Mouse (Mus musculus) Patski (cell line): ENCODE results near the gene Nr1h4. TPM values are rescaled to one million over a fixed set of nuclear protein-coding genes. Genes with fewer than 3 reads are reported as not detected.

Experiments
- ATAC-seq: fragments of 100-300 bp; one replicate; pipeline ENCODE4 v1.8.0; 2021
- CTCF ChIA-PET: fragments of 350-600 bp; sonication (Branson Sonifier 250); formaldehyde crosslinking; loops from one replicate; lab custom pipeline; 2022; ENCODE audit warnings: inconsistent platforms; lab: Charles Lee
- POLR2A ChIA-PET: fragments of 350-600 bp; sonication (Branson Sonifier 250); formaldehyde crosslinking; loops from one replicate; lab custom pipeline; 2022; ENCODE audit warnings: antibody characterized with exemption, inconsistent platforms; lab: Charles Lee
- DNase-seq: peaks from one replicate; pipeline ENCODE4 v3.0.0-alpha.2; 2011; ENCODE audit warnings: low read depth, low spot score
- H3K27me3 ChIP-seq: fragments of 371-371 bp; one replicate; pipeline ENCODE4 v1.5.1; 2021
- CTCF ChIP-seq: fragments of 100-300 bp; IDR thresholded peaks from one replicate; pipeline ENCODE4 v1.5.1; 2021
- in situ Hi-C: fragments of 300-500 bp; cut with MboI; formaldehyde crosslinking; loops from 3 replicates; pipeline ENCODE4 v1.11.1; 2018; ENCODE audit warnings: low pct_unique_long_range_greater_than_20kb, mixed read lengths
- polyA plus RNA-seq: library from polyadenylated mRNA; unstranded; gene quantifications from one replicate; pipeline ENCODE4 v1.2.3, GENCODE M21; 2021

The Nr1h4 gene
- polyA plus RNA-seq, 1 experiment from 2014 or later = 1.3 TPM

DNA sequence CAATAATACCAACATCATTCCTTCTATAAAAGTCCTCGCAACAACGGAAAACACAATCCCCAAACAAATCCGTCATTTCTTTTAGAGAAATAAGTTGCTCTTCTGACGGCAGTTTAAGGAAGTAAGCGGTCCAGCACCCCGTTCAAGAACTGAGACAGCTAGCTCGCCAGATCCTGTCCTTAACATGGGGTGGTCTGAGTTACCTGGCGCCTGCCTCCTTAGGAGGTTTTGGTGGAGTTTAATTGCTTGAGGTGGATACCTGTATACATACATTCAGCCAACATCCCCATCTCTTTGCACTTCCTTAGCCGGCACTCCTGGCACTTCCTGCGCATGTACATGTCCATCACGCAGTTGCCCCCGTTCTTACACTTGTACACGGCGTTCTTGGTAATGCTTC, 50.3 kb downstream of the Nr1h4 start:
- DNase-seq (no peak), ATAC-seq (no peak)
- no peak for TF ChIP-seq CTCF
- ChIA-PET POLR2A (no interaction called here), CTCF (interaction anchor here (0.8 kb wide), 1 partner anchor 21 kb away, joined by 3 read pairs; no protein-coding TSS in a partner anchor)
- in situ Hi-C loops = no loop called here
- H3K27me3 ChIP-seq = no peaks in the 10 kb centered on the region

DNA sequence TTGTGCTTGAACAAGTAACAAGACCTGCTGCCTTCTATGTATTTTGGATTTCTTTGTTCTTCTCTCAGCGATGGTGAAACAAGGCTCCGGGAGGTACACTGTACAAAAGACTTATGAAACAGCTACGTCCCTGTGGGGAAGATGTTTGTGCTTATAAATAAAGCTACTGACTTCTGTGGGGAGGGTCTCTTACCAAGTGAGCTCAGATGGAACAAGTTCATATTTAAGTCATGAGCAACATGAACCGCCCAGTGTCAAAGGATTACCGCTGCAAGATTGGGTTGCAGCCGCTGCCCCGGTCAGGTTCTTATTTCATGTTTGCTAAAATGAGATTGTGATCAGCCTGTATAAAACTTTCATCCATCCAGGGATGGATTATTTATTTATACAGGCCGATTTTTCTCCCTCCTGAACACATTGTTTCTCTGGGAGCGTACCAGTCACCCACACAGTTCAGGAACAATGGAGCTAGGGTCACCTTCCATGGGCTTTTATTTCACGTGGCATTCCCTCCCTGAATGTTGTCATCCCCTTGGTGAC, 51.2 kb downstream of the Nr1h4 start:
- POLR2A ChIA-PET = no interaction called here
- no peak for DNase-seq
- in situ Hi-C loops = no loop called here

DNA sequence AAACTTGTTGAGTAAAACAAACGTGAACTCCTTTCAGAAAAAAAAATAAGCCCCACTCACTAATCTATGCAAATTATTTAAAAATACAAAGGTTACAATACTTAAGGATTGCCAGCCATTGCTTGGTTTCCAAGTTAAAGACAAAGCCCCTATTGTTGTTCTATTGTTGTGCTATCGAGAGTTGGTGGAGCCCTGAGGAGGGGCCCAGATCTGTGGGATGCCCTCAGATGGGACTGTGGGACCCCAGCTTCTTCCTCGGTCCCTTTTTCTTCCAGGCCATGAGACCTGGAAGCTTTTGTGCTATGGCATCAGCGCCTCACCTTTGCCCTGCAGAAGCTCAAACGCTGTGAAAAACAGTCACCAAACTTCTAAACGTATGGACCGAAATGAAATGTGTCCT, 51.7 kb downstream of the Nr1h4 start:
- ChIA-PET CTCF (no interaction called here), POLR2A (interaction anchor here (0.7 kb wide), 1 partner anchor 9 kb away, joined by 3 read pairs; no protein-coding TSS in a partner anchor)
- no peak for ATAC-seq
- DNase-seq = no peak
- no peak for TF ChIP-seq CTCF
- in situ Hi-C loops = no loop called here
- H3K27me3 ChIP-seq = no peaks in the 10 kb centered on the region

More for the DNA sequence above, 51.2 kb downstream of the Nr1h4 start:
- CTCF ChIA-PET = interaction anchor here (0.8 kb wide), 1 partner anchor 20 kb away, joined by 3 read pairs; no protein-coding TSS in a partner anchor
- H3K27me3 ChIP-seq = no peaks in the 10 kb centered on the region
- ATAC-seq = no peak
- no peak for TF ChIP-seq CTCF

DNA sequence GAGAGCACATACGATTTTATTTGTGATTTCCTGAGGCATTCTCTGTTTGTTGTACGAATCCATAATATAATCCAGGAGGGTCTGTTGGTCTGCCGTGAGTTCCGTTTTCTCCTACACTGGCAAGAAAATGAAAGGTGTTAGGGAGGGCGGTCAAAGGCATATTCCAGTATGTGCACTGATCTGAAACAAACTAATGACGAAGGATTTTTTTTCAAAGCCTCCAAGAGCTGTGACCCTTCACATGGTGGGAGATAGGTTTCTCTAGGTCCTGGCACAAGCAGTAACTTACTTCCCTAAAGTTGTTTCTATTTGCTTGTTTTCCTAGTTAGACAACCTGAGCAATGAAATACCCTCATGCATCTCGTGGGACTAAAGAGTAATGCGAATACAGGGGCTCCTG, 54.6 kb downstream of the Nr1h4 start:
- in situ Hi-C loops = no loop called here
- no peaks in the 10 kb centered on the region for H3K27me3 ChIP-seq
- no peak for ATAC-seq
- ChIA-PET POLR2A (no interaction called here), CTCF (no interaction called here)
- TF ChIP-seq CTCF = no peak
- DNase-seq = no peak

DNA sequence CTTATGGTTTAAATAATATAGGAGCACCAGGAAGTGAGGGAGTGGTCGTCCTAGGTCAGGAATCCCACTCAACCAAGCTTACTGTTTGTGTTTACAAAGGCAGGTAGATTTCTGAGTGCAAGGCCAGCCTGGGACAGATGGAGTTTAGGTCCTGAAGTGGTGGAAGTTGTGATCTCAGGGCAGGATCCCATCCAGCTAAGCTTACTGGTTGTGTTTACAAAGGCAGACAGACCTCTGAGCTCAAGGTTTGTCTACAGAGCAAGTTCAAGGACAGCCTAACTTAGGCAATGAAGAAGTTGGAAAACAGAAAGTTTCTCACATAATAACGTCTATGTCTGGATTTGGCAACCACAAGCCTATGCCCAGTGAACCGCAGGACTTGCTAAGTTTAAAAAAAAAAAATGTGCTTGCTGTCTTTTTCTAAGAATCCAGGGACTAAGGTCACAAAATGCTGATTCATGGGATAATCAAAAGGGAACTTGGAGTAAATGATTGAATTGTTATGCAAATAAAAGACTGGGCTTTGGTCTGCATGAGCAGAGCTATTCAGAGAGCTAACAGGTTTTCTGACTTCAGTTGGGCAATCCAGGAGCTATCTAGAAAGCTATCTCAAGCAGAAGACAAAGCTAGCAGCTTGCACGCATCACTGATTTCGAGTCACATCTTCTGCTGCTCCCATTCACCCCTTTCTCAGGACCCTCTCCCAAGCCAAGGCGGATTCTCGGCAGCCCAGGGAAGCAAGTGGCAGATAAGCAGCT, 62.6 kb downstream of the Nr1h4 start:
- in situ Hi-C loops = no loop called here
- DNase-seq = no peak
- POLR2A ChIA-PET = interaction anchor here (0.6 kb wide), 2 partner anchors 49 to 105 kb away, joined by 4 to 5 read pairs; no protein-coding TSS in a partner anchor

DNA sequence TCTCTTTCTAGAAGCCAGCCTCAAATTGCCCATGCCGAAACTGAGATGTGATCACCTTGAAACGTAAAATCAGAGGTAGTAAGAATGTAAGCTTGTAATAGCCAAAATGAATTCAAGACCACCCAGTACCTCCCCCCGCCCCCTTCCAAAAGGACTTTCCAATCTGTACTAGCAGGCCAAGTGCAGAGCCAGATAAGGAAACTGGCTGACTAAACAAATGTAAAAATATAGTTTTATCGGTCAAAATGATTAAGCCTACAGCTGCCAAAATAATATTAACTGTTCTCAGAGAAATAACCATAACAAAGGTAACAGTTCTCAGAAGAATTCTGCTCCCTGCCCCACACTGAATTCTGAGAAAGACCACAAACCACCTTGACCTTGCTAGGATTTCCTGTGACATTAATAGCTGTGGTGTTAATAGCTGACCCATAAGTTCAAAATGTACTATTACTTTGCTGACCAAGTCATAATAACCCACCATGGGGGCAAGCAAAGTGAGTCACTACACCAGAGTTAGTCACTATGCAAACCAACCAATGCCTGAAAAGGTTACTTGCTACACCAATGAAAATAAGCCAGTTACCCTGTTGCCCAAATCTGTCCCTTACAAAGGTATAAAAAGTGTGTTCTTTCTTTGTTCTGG, 68.5 kb downstream of the Nr1h4 start:
- TF ChIP-seq CTCF = no peak
- DNase-seq (no peak), ATAC-seq (no peak)
- ChIA-PET POLR2A (interaction anchor here (0.6 kb wide), 1 partner anchor 153 kb away, joined by 5 read pairs; no protein-coding TSS in a partner anchor), CTCF (interaction anchor here (1.3 to 5.8 kb wide), 4 partner anchors 34 to 178 kb away, joined by 3 to 99 read pairs (median 5); no protein-coding TSS in a partner anchor)
- in situ Hi-C loops = loop anchor here (5.0 kb wide), 1 partner anchor 172 kb away; no protein-coding TSS in a partner anchor
- H3K27me3 ChIP-seq = no peaks in the 10 kb centered on the region

More for the DNA sequence above, 62.6 kb downstream of the Nr1h4 start:
- no peak for ATAC-seq
- H3K27me3 ChIP-seq = no peaks in the 10 kb centered on the region
- CTCF ChIA-PET = interaction anchor here (2.3 kb wide), 1 partner anchor 9 kb away, joined by 8 read pairs; no protein-coding TSS in a partner anchor
- no peak for TF ChIP-seq CTCF

DNA sequence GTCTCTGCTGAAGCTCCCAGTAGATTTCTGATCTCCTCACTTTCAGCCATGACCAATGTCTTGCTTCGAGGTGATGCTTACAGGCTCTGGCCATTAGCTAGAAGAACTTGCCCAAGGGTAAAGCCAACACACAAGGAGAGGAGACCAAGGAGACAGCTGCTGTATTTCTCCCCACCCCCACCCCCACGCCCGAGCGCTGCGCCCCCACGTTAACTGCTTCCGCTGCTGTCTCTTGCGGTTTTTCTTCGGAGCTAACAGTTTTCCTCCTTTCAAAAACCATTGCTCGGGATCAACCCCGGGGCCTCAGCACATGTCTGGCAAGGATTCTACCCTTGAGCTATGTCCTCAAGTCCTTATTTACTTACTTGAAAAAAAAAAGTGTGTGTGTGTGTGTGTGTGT, 70.5 kb downstream of the Nr1h4 start:
- no peak for ATAC-seq
- POLR2A ChIA-PET = interaction anchor here (0.6 kb wide), 2 partner anchors 167 to 170 kb away, joined by 3 read pairs; no protein-coding TSS in a partner anchor
- no peak for DNase-seq
- CTCF ChIA-PET = interaction anchor here (0.9 to 5.8 kb wide), 13 partner anchors 8 to 342 kb away, joined by 3 to 99 read pairs (median 7); partner anchors contain the start of gene Slc17a8
- in situ Hi-C loops = loop anchor here (5.0 kb wide), 1 partner anchor 174 kb away; no protein-coding TSS in a partner anchor
- TF ChIP-seq CTCF = no peak
- H3K27me3 ChIP-seq = no peaks in the 10 kb centered on the region

DNA sequence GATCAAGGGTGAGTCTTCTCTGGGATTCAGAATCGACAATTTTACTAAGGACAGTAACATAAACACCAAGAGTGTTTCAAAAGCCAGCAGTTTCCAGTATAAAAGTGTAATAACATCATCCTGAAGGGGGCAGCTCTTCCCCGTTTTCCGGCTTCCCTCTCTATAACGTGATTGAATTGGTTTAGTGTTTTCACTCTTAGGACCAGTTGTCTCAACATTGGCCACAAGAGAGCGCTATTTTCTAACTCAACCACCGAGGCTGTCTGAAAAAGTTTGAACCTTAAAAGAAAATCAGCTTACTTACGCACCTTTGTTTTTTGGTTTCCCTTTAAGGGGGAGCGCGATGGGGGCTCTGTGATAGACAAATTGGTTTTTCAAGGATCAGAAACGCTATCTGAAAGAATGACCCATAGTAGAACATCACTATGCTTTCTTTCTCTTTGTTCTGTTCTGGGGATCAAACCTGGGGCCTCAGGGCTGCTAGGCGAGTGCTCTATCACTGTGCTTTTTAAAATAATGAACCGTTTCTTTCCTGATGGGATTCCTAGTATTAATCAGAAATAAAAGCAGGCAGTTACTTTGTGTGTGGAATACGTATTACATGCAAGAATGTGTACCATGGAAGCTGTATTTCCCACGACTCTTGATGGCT, 71.4 kb downstream of the Nr1h4 start:
- peak; percentile 82 for ATAC-seq
- in situ Hi-C loops = loop anchor here (5.0 kb wide), 1 partner anchor 175 kb away; no protein-coding TSS in a partner anchor
- CTCF ChIA-PET = interaction anchor here (1.1 to 5.8 kb wide), 22 partner anchors 9 to 343 kb away, joined by 3 to 99 read pairs (median 4); partner anchors contain the start of genes Gas2l3 and Slc17a8

DNA sequence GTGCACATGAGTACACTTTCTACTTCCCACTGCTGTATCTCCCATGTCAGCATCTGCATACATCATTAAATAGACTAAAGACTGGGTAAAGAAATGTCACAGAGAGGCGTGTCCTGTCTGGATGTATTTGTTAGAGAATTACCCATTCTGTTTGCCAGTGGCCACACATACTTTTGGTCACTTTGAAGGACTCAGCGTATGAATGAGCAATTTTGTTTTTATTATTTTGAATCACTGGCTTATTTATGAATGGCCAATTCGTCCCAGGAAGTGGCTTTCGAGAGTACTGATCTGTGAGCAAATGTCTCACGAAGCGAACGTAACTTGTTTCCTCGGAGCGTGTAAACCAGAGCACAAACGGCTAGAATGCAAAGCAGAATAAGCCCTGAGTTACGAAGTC, 72.4 kb downstream of the Nr1h4 start:
- no peak for TF ChIP-seq CTCF
- POLR2A ChIA-PET = no interaction called here
- H3K27me3 ChIP-seq = no peaks in the 10 kb centered on the region
- CTCF ChIA-PET = interaction anchor here (1.3 to 5.8 kb wide), 9 partner anchors 9 to 224 kb away, joined by 3 to 99 read pairs (median 7); partner anchors contain the start of gene Gas2l3
- no peak for ATAC-seq
- in situ Hi-C loops = loop anchor here (5.0 kb wide), 1 partner anchor 176 kb away; no protein-coding TSS in a partner anchor
- DNase-seq = no peak

More for the DNA sequence above, 71.4 kb downstream of the Nr1h4 start:
- TF ChIP-seq CTCF = peak; percentile 83
- no peaks in the 10 kb centered on the region for H3K27me3 ChIP-seq
- POLR2A ChIA-PET = no interaction called here
- no peak for DNase-seq
